Mouse (Mus musculus) heart, adult 2 months (tissue): Measurements from ENCODE around the gene Limk2.

Experiments used
- EP300 ChIP-seq: fragments of 200-500 bp; IDR thresholded peaks from 2 replicates; pipeline ENCODE4 v1.6.1; 2011; ENCODE audit warnings: low read depth, low read length, control low read depth; ENCODE audit not compliant: insufficient read depth
- POLR2A ChIP-seq: fragments of 200-500 bp; IDR thresholded peaks from 2 replicates; pipeline ENCODE4 v1.6.1; 2011; ENCODE audit warnings: mild to moderate bottlenecking, low read depth, low read length, control low read depth; ENCODE audit not compliant: insufficient read depth

DNA sequence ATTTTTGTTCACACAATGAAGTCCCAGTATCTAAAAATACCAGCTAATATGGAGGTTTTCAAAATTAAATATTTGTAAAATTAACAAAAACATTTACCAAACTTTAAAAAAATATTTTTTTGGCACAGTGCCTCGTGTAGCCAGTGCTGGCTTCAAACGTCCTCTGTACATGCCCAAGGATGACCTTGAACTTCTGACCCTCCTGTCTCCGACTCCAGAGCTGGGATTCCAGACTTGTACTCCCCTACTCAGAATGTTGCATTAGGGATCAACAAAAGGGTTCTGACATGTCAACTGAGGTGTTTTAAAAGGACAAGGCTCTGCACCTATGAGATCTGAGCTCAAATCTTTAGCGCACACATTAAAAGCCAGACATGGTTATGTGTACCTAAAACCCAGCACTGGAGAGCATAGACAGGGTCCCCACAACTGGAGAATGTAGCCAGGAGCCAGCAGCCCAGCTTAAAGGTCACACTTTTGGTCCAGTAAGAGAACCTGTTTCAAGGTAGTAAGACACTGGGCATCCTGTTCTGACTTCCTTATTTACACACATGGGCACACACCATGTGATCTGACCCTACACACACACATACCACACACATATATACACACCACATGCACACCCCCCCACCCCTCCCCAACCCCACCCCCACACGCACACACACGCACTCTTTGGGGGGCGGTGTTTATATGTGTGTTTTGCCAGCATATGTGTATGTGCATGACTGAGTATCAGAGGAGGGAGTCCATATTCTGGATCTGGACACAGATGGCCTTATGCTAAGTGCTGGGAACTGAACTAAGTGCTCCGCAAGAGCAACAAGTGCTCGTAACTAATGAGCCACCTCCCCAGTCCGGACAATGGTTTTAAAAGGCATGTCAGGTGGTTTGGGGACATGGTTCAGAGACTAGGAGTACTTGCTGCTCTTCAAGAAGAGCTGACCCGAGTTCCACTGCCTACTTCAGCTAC, 79.9 kb downstream of the Limk2 start:
- TF ChIP-seq EP300 (no peak), POLR2A (no peak)
